Mouse (Mus musculus) stomach, postnatal 0 days (tissue): Measurements from ENCODE around the gene Dip2b. TPM values are rescaled to one million over a fixed set of nuclear protein-coding genes. Genes with fewer than 3 reads are reported as not detected.

Experiments
- ATAC-seq: fragments of 200-750 bp; cut with Nextera tagmentation; 2 replicates; pipeline ENCODE4 v1.8.0; 2017; ENCODE audit not compliant: low FRiP score, low TSS enrichment
- DNase-seq: peaks from one replicate; pipeline ENCODE4 v3.0.0-alpha.2; 2016; ENCODE audit warnings: low spot score
- H3K27ac ChIP-seq: fragments of 300-500 bp; sonication (generic); replicated peaks from 2 replicates; pipeline ENCODE4 v1.5.1; 2014; ENCODE audit warnings: mild to moderate bottlenecking, control low read depth
- H3K27me3 ChIP-seq: fragments of 300-500 bp; sonication (generic); 2 replicates; pipeline ENCODE4 v1.6.1; 2014; ENCODE audit warnings: low read length; ENCODE audit not compliant: control insufficient read depth, insufficient read depth
- H3K36me3 ChIP-seq: fragments of 300-500 bp; sonication (generic); 2 replicates; pipeline ENCODE4 v1.6.1; 2014; ENCODE audit warnings: low read length, mixed read lengths; ENCODE audit not compliant: control insufficient read depth, insufficient read depth
- H3K4me1 ChIP-seq: fragments of 300-500 bp; sonication (generic); replicated peaks from 2 replicates; pipeline ENCODE4 v1.6.1; 2014; ENCODE audit warnings: antibody characterized with exemption; ENCODE audit not compliant: control insufficient read depth, insufficient read depth
- H3K4me2 ChIP-seq: fragments of 300-500 bp; sonication (generic); replicated peaks from 2 replicates; pipeline ENCODE4 v1.6.1; 2014; ENCODE audit warnings: low read depth, mild to moderate bottlenecking, control low read depth, moderate library complexity
- H3K4me3 ChIP-seq: fragments of 300-500 bp; sonication (generic); 2 replicates; pipeline ENCODE4 v1.5.1; 2014; ENCODE audit warnings: low read depth, low read length, control low read depth
- H3K9ac ChIP-seq: fragments of 300-500 bp; sonication (generic); 2 replicates; pipeline ENCODE4 v1.6.1; 2014; ENCODE audit warnings: mild to moderate bottlenecking, low read length, control low read depth, mixed read lengths
- H3K9me3 ChIP-seq: fragments of 300-500 bp; sonication (generic); 2 replicates; pipeline ENCODE4 v1.6.1; 2016; ENCODE audit warnings: low read length; ENCODE audit not compliant: control insufficient read depth
- CTCF ChIP-seq: IDR thresholded peaks from 2 replicates; pipeline ENCODE4 v1.5.1; 2016; ENCODE audit warnings: antibody characterized with exemption, low read depth, mild to moderate bottlenecking, moderate library complexity
- EP300 ChIP-seq: optimal IDR thresholded peaks from 2 replicates; pipeline ENCODE3; 2016; ENCODE audit warnings: antibody characterized with exemption
- WGBS: fragments of 180-500 bp; shearing (Covaris S2); extraction: QIAGEN DNeasy Blood & Tissue Kit; methylation state at CpG from one replicate; pipeline ENCODE4 v1.1.7; 2014; 5-methylcytosine and 5-hydroxymethylcytosine counted together
- polyA plus RNA-seq: library from polyadenylated mRNA; unstranded; fragments of >200 nt; fragmentation: Nextera tagmentation; extraction: Ambion mirVana; gene quantifications from 2 replicates; pipeline ENCODE4 v1.2.1, GENCODE M21; 2015

Dip2b gene
- polyA plus RNA-seq, 1 experiment from 2014 or later = 5.2 TPM

DNA sequence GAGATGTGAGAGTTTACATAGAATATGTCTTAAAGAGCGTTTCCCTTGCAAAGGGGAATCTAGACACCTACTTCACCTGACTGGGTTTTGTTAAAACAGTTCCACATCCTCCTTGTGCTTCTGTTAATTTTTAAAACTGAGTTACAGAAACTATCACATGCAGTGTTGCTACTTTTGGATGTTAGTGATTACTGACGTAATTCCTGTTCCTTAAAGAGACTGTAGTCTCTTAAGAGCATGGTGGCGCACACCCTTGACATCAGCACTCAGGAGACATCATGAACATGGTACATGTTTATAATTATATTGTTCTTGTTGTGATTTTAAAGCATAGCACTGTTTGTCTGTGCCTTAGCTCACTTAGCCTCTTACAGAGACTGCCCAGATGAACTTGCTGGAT is 113.9 kb downstream of the Dip2b start:
- Histone ChIP-seq H3K27me3 (no peaks in the 10 kb centered on the region), H3K9ac (no peak overlapping the region), H3K36me3 (peaks cover 13% of the 10 kb centered on the region; the same call in 1 of the 2 replicates), H3K4me1 (no peaks in the 10 kb centered on the region), H3K9me3 (no peaks in the 10 kb centered on the region), H3K4me2 (no peak overlapping the region), H3K4me3 (no peak overlapping the region), H3K27ac (no peak overlapping the region)
- no peak for DNase-seq
- no peak for ATAC-seq
- 92% methylated on average over 3 of the region's 3 CpGs for WGBS
- TF ChIP-seq CTCF (no peak), EP300 (no peak)

DNA sequence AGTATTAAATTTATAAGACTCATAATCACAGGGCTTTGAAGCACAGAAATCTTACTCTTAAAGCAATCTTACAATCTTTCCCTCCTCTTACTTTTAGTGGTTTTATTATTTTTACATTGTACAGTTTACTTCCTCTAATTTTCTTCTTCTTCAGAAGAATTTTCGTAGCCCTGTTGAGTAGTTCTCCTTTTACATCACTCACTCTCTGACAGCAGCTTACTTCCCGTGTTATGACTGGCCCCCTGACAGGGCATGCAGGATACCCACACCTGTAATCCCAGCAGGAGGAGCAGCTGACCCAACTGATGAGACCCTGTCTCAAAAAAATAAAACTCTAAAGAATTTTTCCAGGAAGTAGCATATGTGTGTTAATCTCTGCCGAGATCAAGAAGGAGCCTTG is 114.6 kb downstream of the Dip2b start:
- no peaks in the 10 kb centered on the region for H3K9me3 ChIP-seq
- WGBS = 63% methylated on average over 3 of the region's 3 CpGs
- ATAC-seq (no peak), DNase-seq (no peak)
- H3K4me2 ChIP-seq = no peak overlapping the region
- no peak overlapping the region for H3K27ac ChIP-seq
- no peaks in the 10 kb centered on the region for H3K4me1 ChIP-seq
- no peak for TF ChIP-seq EP300
- TF ChIP-seq CTCF = no peak
- peaks cover 16% of the 10 kb centered on the region; the same call in 1 of the 2 replicates for H3K36me3 ChIP-seq
- H3K27me3 ChIP-seq = no peaks in the 10 kb centered on the region
- no peak overlapping the region for H3K9ac ChIP-seq
- H3K4me3 ChIP-seq = no peak overlapping the region

DNA sequence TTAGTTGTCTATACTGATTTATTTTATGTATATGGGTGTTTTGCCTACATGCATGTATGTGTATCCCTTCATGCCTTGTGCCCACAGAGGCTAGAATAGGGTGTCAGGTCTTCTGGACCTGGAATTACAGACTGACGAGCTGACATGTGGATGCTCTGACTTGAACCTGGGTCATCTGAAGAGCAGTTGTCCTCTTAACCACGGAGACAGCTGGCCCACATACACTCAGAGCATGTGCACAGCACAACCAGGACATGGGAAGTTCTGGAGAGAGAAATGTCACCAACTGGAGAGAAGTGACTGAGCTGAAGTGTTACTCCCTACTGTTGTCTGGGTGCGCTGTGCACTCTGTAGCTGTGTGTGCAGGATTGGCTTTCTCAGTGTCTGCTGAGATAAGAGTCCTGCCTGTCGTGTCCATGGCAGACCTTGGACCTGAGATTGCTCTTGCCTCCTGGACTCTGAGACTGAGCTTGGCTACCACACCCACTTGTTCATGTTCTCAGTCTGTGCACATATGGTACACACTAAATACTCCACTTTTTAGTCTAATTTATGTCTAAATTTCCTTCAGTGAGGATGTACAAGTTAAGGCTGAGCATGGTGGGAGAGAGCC is 117.7 kb downstream of the Dip2b start:
- Histone ChIP-seq H3K27me3 (no peaks in the 10 kb centered on the region), H3K4me3 (no peak overlapping the region), H3K4me2 (no peak overlapping the region), H3K9me3 (no peaks in the 10 kb centered on the region), H3K36me3 (peaks cover 19% of the 10 kb centered on the region; the same call in 1 of the 2 replicates), H3K27ac (no peak overlapping the region), H3K4me1 (no peaks in the 10 kb centered on the region), H3K9ac (no peak overlapping the region)
- DNase-seq = peak; percentile 41
- ATAC-seq = peak; percentile 90
- 70% methylated on average over 4 of the region's 4 CpGs for WGBS
- no peak for TF ChIP-seq EP300
- no peak for TF ChIP-seq CTCF

GRCm38 (mm10) chr15:100156781-100157470 is 118.5 kb downstream of the Dip2b start:
- TF ChIP-seq CTCF (no peak), EP300 (no peak)
- Histone ChIP-seq H3K9me3 (no peaks in the 10 kb centered on the region), H3K4me1 (no peaks in the 10 kb centered on the region), H3K36me3 (peaks cover 20% of the 10 kb centered on the region; the same call in 1 of the 2 replicates), H3K4me3 (no peak overlapping the region), H3K4me2 (no peak overlapping the region), H3K27me3 (no peaks in the 10 kb centered on the region), H3K27ac (peak overlapping the region; percentile 56; the same call in 1 of the 2 replicates), H3K9ac (no peak overlapping the region)
- ATAC-seq (0 out of 2 replicates have a peak, but pooled peaks have one; percentile 22), DNase-seq (no peak)
- WGBS = 84% methylated on average over 10 of the region's 10 CpGs

GRCm38 (mm10) chr15:100158985-100159384 is 120.5 kb downstream of the Dip2b start:
- H3K9me3 ChIP-seq = no peaks in the 10 kb centered on the region
- ATAC-seq (no peak), DNase-seq (no peak)
- H3K27ac ChIP-seq = no peak overlapping the region
- H3K27me3 ChIP-seq = no peaks in the 10 kb centered on the region
- 90% methylated on average over 10 of the region's 10 CpGs for WGBS
- no peaks in the 10 kb centered on the region for H3K4me1 ChIP-seq
- TF ChIP-seq EP300 (no peak), CTCF (no peak)
- no peak overlapping the region for H3K4me3 ChIP-seq
- no peak overlapping the region for H3K9ac ChIP-seq
- H3K36me3 ChIP-seq = peaks cover 23% of the 10 kb centered on the region; the same call in 1 of the 2 replicates
- no peak overlapping the region for H3K4me2 ChIP-seq

GRCm38 (mm10) chr15:100161747-100162280 is 123.3 kb downstream of the Dip2b start:
- no peak overlapping the region for H3K27ac ChIP-seq
- H3K4me2 ChIP-seq = no peak overlapping the region
- TF ChIP-seq CTCF (no peak), EP300 (no peak)
- H3K4me1 ChIP-seq = no peaks in the 10 kb centered on the region
- no peaks in the 10 kb centered on the region for H3K9me3 ChIP-seq
- H3K27me3 ChIP-seq = no peaks in the 10 kb centered on the region
- H3K36me3 ChIP-seq = peaks cover 17% of the 10 kb centered on the region; the same call in 1 of the 2 replicates
- H3K9ac ChIP-seq = no peak overlapping the region
- DNase-seq (no peak), ATAC-seq (no peak)
- 87% methylated on average over 6 of the region's 6 CpGs for WGBS
- H3K4me3 ChIP-seq = no peak overlapping the region
